In the genomic region with DNA sequence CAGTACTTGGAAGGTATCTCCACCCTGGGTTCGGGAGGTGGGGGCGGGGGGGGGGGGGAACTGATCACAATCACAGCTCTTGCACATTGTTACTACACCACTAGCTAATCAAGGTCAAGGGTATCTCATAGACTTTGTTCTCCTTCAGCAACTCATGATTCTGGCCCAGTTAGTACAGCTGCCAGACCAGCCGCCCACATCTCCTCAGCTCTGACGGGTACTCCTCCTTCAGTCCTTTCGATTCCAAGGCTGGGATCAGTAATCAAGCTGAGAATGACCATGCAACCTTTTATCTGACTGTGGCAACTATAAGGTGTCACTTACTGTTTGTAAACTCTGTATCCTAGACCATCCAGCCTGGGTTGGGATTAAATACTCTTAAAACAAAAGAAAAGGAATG, we compare ENCODE assay signal across 17 mouse cellular contexts.
"Had no signal": no experiment of that assay in that cellular context is flagged by ENCODE, and none has a peak within 500 bp of the region (broad histone marks: within the 10 kb centered on the region; RNA-seq: fewer than 3 reads in every experiment).

No protein-coding gene starts in this region.

- H3K4me3 ChIP-seq: lung, embryonic 15.5 days; megakaryocyte, embryonic 14.5 days; midbrain, embryonic 12.5 days; neural tube, embryonic 12.5 days had no signal

- H3K9me3 ChIP-seq: lung, embryonic 15.5 days; megakaryocyte, embryonic 14.5 days; midbrain, embryonic 12.5 days; neural tube, embryonic 12.5 days had no signal

- H3K27ac ChIP-seq: lung, embryonic 15.5 days; macrophage; midbrain, embryonic 12.5 days; neural tube, embryonic 12.5 days had no signal

- H3K27me3 ChIP-seq: lung, embryonic 15.5 days; megakaryocyte, embryonic 14.5 days; midbrain, embryonic 12.5 days; neural tube, embryonic 12.5 days had no signal

- ATAC-seq: liver, postnatal 0 days; lung, postnatal 0 days had no signal

- H3K4me1 ChIP-seq: megakaryocyte, embryonic 14.5 days had no signal

- H3K9ac ChIP-seq: liver, postnatal 0 days; lung, embryonic 15.5 days; midbrain, embryonic 12.5 days; neural tube, embryonic 12.5 days had no signal

- H3K4me2 ChIP-seq: lung, embryonic 15.5 days; midbrain, embryonic 12.5 days; neural tube, embryonic 12.5 days had no signal

- H3K36me3 ChIP-seq: lung, embryonic 15.5 days; midbrain, embryonic 12.5 days; neural tube, embryonic 12.5 days had no signal

- DNase-seq: liver, postnatal 0 days; lung, adult 2 months; lung, postnatal 14 days; lung, postnatal 36 days; midbrain, embryonic 14.5 days; right cerebral cortex, postnatal 14 days; right cerebral cortex, postnatal 4 days; spleen, adult 18-20 months; thymus, adult 18-20 months; thymus, postnatal 14 days; thymus, postnatal 36 days had no signal
